10 mouse cellular contexts compared by ENCODE assay signal in genomic region chr11:108927093-108927444, GRCm38 (mm10). TPM values are rescaled to one million over a fixed set of nuclear protein-coding genes. Genes with fewer than 3 reads are reported as not detected.
DNase-seq lines count a peak whose midpoint lies in the region; ATAC-seq and TF ChIP-seq lines count a peak whose summit lies in the region.
"Had no signal": no experiment of that assay in that cellular context is flagged by ENCODE, and none has a peak within 500 bp of the region (broad histone marks: within the 10 kb centered on the region; RNA-seq: fewer than 3 reads in every experiment).

No protein-coding gene starts in this region.

- 72% methylated on average over 13 of the region's 13 CpGs for WGBS in heart, postnatal 0 days
- 22% methylated on average over 13 of the region's 13 CpGs for WGBS in embryonic facial prominence, embryonic 13.5 days
- WGBS in hindbrain, embryonic 12.5 days: 21% methylated on average over 13 of the region's 13 CpGs
- WGBS in midbrain, embryonic 16.5 days: 16% methylated on average over 13 of the region's 13 CpGs
- 74% methylated on average over 13 of the region's 13 CpGs for whole genome bisulfite sequencing in liver, embryonic 11.5 days

- no peak overlapping the region for H3K27ac ChIP-seq in heart, postnatal 0 days (ENCODE audit: low read depth)
- H3K27ac ChIP-seq in embryonic facial prominence, embryonic 13.5 days: peak overlapping the region; percentile 57; the same call in 1 of the 2 replicates
- H3K27ac ChIP-seq in hindbrain, embryonic 12.5 days: peak overlapping the region; percentile 41
- peak overlapping the region; percentile 62 for H3K27ac ChIP-seq in midbrain, embryonic 16.5 days (ENCODE audit: low read length)
- no peak overlapping the region for H3K27ac ChIP-seq in liver, embryonic 11.5 days (ENCODE audit: low read depth, low read length)

- intact Hi-C loops in heart, postnatal 14 days (cut with DNase I): loop anchor here (5.0 to 10.0 kb wide), 3 partner anchors 265 to 902 kb away; partner anchors contain the start of gene Cep112

- H3K9ac ChIP-seq in heart, postnatal 0 days (replicated peaks; ENCODE audit: low read depth, low read length): no peak overlapping the region
- peak overlapping the region; percentile 97 for H3K9ac ChIP-seq in embryonic facial prominence, embryonic 13.5 days
- H3K9ac ChIP-seq in hindbrain, embryonic 12.5 days: peak overlapping the region; percentile 44; the same call in 1 of the 2 replicates
- H3K9ac ChIP-seq in midbrain, embryonic 16.5 days (ENCODE audit: low read depth, low read length): peak overlapping the region; percentile 55
- no peak overlapping the region for H3K9ac ChIP-seq in liver, embryonic 11.5 days (ENCODE audit: low read depth, low read length)

- H3K36me3 ChIP-seq in heart, postnatal 0 days (replicated peaks; ENCODE audit: control insufficient read depth, insufficient read depth, low read length): no peaks in the 10 kb centered on the region
- peaks cover 30% of the 10 kb centered on the region for H3K36me3 ChIP-seq in embryonic facial prominence, embryonic 13.5 days
- H3K36me3 ChIP-seq in hindbrain, embryonic 12.5 days: peaks cover 12% of the 10 kb centered on the region
- H3K36me3 ChIP-seq in midbrain, embryonic 16.5 days (ENCODE audit: control insufficient read depth, insufficient read depth, low read length): peaks cover 3% of the 10 kb centered on the region; the same call in 1 of the 2 replicates
- no peaks in the 10 kb centered on the region for H3K36me3 ChIP-seq in liver, embryonic 11.5 days (ENCODE audit: control insufficient read depth, insufficient read depth, low read length)

- H3K27me3 ChIP-seq in heart, postnatal 0 days (ENCODE audit: control insufficient read depth, insufficient read depth, low read length): peaks cover 17% of the 10 kb centered on the region
- H3K27me3 ChIP-seq in embryonic facial prominence, embryonic 13.5 days: no peaks in the 10 kb centered on the region
- H3K27me3 ChIP-seq in hindbrain, embryonic 12.5 days: no peaks in the 10 kb centered on the region; the same call in 1 of the 2 replicates
- H3K27me3 ChIP-seq in midbrain, embryonic 16.5 days (ENCODE audit: control insufficient read depth, insufficient read depth, low read depth, low read length): no peaks in the 10 kb centered on the region
- H3K27me3 ChIP-seq in liver, embryonic 11.5 days (replicated peaks; ENCODE audit: control insufficient read depth, insufficient read depth, low read length): peaks cover 31% of the 10 kb centered on the region

- TF ChIP-seq CTCF in heart, postnatal 0 days (IDR thresholded peaks at IDR 0.05; ENCODE audit: low read depth): no peak

- 0 out of 2 replicates have a peak overlapping the region, but pooled peaks have one; percentile 2 for H3K4me2 ChIP-seq in heart, postnatal 0 days (ENCODE audit: low read depth, low read length)
- H3K4me2 ChIP-seq in embryonic facial prominence, embryonic 13.5 days: peak overlapping the region; percentile 90
- H3K4me2 ChIP-seq in hindbrain, embryonic 12.5 days (replicated peaks): peak overlapping the region; percentile 79
- H3K4me2 ChIP-seq in midbrain, embryonic 16.5 days (ENCODE audit: low read length): peak overlapping the region; percentile 88
- H3K4me2 ChIP-seq in liver, embryonic 11.5 days: no peak overlapping the region

- TF ChIP-seq EP300 in heart, postnatal 0 days (IDR thresholded peaks at IDR 0.05; ENCODE audit: low read depth): no peak

- no peak for DNase-seq in heart, postnatal 0 days (ENCODE audit: low spot score)
- DNase-seq in heart, postnatal 14 days: no peak
- no peak for DNase-seq in cerebellum, adult 11-12 months
- no peak for DNase-seq in embryo, embryonic 10.5 days (ENCODE audit: low spot score)
- no peak for DNase-seq in liver, embryonic 11.5 days (ENCODE audit: low spot score)
- DNase-seq: adrenal gland, postnatal 14 days; layer of hippocampus, adult 9-11 months had no signal

- no peak overlapping the region for H3K4me3 ChIP-seq in heart, postnatal 0 days (ENCODE audit: low read depth, low read length)
- H3K4me3 ChIP-seq in embryonic facial prominence, embryonic 13.5 days: peak overlapping the region; percentile 91
- H3K4me3 ChIP-seq in hindbrain, embryonic 12.5 days: peak overlapping the region; percentile 95
- H3K4me3 ChIP-seq in midbrain, embryonic 16.5 days (ENCODE audit: low read depth, low read length): peak overlapping the region; percentile 93
- H3K4me3 ChIP-seq in liver, embryonic 11.5 days (ENCODE audit: low read depth, low read length): no peak overlapping the region

- H3K4me1 ChIP-seq in heart, postnatal 0 days (ENCODE audit: control insufficient read depth, insufficient read depth): peaks cover 20% of the 10 kb centered on the region
- H3K4me1 ChIP-seq in embryonic facial prominence, embryonic 13.5 days: peaks cover 88% of the 10 kb centered on the region
- H3K4me1 ChIP-seq in hindbrain, embryonic 12.5 days: peaks cover 93% of the 10 kb centered on the region
- H3K4me1 ChIP-seq in midbrain, embryonic 16.5 days (ENCODE audit: control insufficient read depth, insufficient read depth, low read length): peaks cover 83% of the 10 kb centered on the region
- peaks cover 7% of the 10 kb centered on the region for H3K4me1 ChIP-seq in liver, embryonic 11.5 days (replicated peaks; ENCODE audit: control insufficient read depth, insufficient read depth, low read length)

- no peak for ATAC-seq in heart, postnatal 0 days (ENCODE audit: insufficient read depth, low read depth)
- ATAC-seq in embryonic facial prominence, embryonic 13.5 days (ENCODE audit: insufficient number of reproducible peaks, insufficient read depth, low FRiP score, low TSS enrichment, low read depth): no peak
- ATAC-seq in hindbrain, embryonic 12.5 days (ENCODE audit: low FRiP score): no peak
- no peak for ATAC-seq in midbrain, embryonic 16.5 days
- no peak for ATAC-seq in liver, embryonic 11.5 days (replicated peaks; ENCODE audit: low FRiP score)

- H3K9me3 ChIP-seq in heart, postnatal 0 days (replicated peaks; ENCODE audit: control insufficient read depth, low read length): no peaks in the 10 kb centered on the region
- H3K9me3 ChIP-seq in embryonic facial prominence, embryonic 13.5 days: no peaks in the 10 kb centered on the region
- H3K9me3 ChIP-seq in hindbrain, embryonic 12.5 days (replicated peaks): no peaks in the 10 kb centered on the region
- no peaks in the 10 kb centered on the region for H3K9me3 ChIP-seq in midbrain, embryonic 16.5 days (replicated peaks; ENCODE audit: control insufficient read depth, low read length, poor library complexity, severe bottlenecking)
- H3K9me3 ChIP-seq in liver, embryonic 11.5 days (ENCODE audit: control insufficient read depth, low read length): no peaks in the 10 kb centered on the region

RNA-seq across cellular contexts. Expression of gene Axin2, which starts 6.9 kb away (rescaled TPM):
- total RNA-seq in heart, postnatal 0 days (2014; rRNA removed; ENCODE audit: low replicate concordance): 2.8 and 8.5 TPM in 2 replicates
- polyA plus RNA-seq in heart, postnatal 0 days (2015; fragmentation: Nextera tagmentation; extraction: Ambion mirVana): 0.78 and 0.90 TPM in 2 replicates
- 1 to 10 TPM; 5.3 to 5.7 TPM for total RNA-seq in heart, postnatal 14 days (2021)
- 17.4 and 25.1 TPM in 2 replicates for polyA plus RNA-seq in embryonic facial prominence, embryonic 13.5 days (2015; fragmentation: Nextera tagmentation; extraction: Ambion mirVana)
- 17.5 and 20.3 TPM in 2 replicates for polyA plus RNA-seq in hindbrain, embryonic 12.5 days (2016; fragmentation: Nextera tagmentation; extraction: Ambion mirVana)
- polyA plus RNA-seq in midbrain, embryonic 16.5 days (2015; fragmentation: Nextera tagmentation; extraction: Ambion mirVana): 9.3 and 11.3 TPM in 2 replicates
- polyA plus RNA-seq in liver, embryonic 11.5 days (2014; fragmentation: Nextera tagmentation; extraction: Ambion mirVana): 1.7 and 2.3 TPM in 2 replicates

Comparison
In these comparisons a context has a peak if more than half of its experiments do, and no peak if none do; other contexts are left out.
1. H3K27ac ChIP-seq: peak in embryonic facial prominence, embryonic 13.5 days (single experiment), hindbrain, embryonic 12.5 days (single experiment) and midbrain, embryonic 16.5 days (single experiment); none in heart, postnatal 0 days (single experiment) and liver, embryonic 11.5 days (single experiment).
2. H3K4me3 ChIP-seq: peak in embryonic facial prominence, embryonic 13.5 days (single experiment), hindbrain, embryonic 12.5 days (single experiment) and midbrain, embryonic 16.5 days (single experiment); none in heart, postnatal 0 days (single experiment) and liver, embryonic 11.5 days (single experiment).
3. H3K9ac ChIP-seq: peak in embryonic facial prominence, embryonic 13.5 days (single experiment), hindbrain, embryonic 12.5 days (single experiment) and midbrain, embryonic 16.5 days (single experiment); none in heart, postnatal 0 days (single experiment) and liver, embryonic 11.5 days (single experiment).